Mouse (Mus musculus): ENCODE results near the gene Fam3c. TPM values are rescaled to one million over a fixed set of nuclear protein-coding genes. Genes with fewer than 3 reads are reported as not detected.
A peak's percentile ranks its signal among the peaks of the same experiment; 100 is the strongest.

The Fam3c gene
- total RNA-seq (2021), result 10 to 100 TPM; 61.4 to 67.7 TPM

- DNase-seq (ENCODE audit: extremely low spot score in 1 of 2, low spot score in 1 of 2), result peak; percentile 98 to 99
Measured at GRCm38 (mm10) chr6:22356086-22356507, at the start of gene Fam3c. Fam3c (minus strand) TSS chr6:22356243.

GRCm38 (mm10) chr6:22405021-22405420 lies 49.0 kb upstream of the Fam3c start:
- no peak for DNase-seq (ENCODE audit: extremely low spot score in 1 of 2, low spot score in 1 of 2)

GRCm38 (mm10) chr6:22403736-22404135 lies 47.7 kb upstream of the Fam3c start:
- DNase-seq (ENCODE audit: extremely low spot score in 1 of 2, low spot score in 1 of 2), result no peak

- no peak for DNase-seq (ENCODE audit: extremely low spot score in 1 of 2, low spot score in 1 of 2)
Measured at GRCm38 (mm10) chr6:22403317-22403716, 47.3 kb upstream of the Fam3c start.

GRCm38 (mm10) chr6:22402548-22403164 lies 46.6 kb upstream of the Fam3c start:
- no peak for DNase-seq (ENCODE audit: extremely low spot score in 1 of 2, low spot score in 1 of 2)

- DNase-seq (ENCODE audit: extremely low spot score in 1 of 2, low spot score in 1 of 2), result no peak
Measured at GRCm38 (mm10) chr6:22402037-22402436, 46.0 kb upstream of the Fam3c start.

GRCm38 (mm10) chr6:22398079-22398774 lies 42.2 kb upstream of the Fam3c start:
- no peak for DNase-seq (ENCODE audit: extremely low spot score in 1 of 2, low spot score in 1 of 2)

GRCm38 (mm10) chr6:22395207-22395606 lies 39.2 kb upstream of the Fam3c start:
- DNase-seq (ENCODE audit: extremely low spot score in 1 of 2, low spot score in 1 of 2), result no peak

- no peak for DNase-seq (ENCODE audit: extremely low spot score in 1 of 2, low spot score in 1 of 2)
Measured at GRCm38 (mm10) chr6:22390654-22391365, 34.8 kb upstream of the Fam3c start.

- no peak for DNase-seq (ENCODE audit: extremely low spot score in 1 of 2, low spot score in 1 of 2)
Measured at GRCm38 (mm10) chr6:22385254-22385870, 29.3 kb upstream of the Fam3c start.

- DNase-seq (ENCODE audit: extremely low spot score in 1 of 2, low spot score in 1 of 2), result no peak
Measured at GRCm38 (mm10) chr6:22380269-22380668, 24.2 kb upstream of the Fam3c start.

- DNase-seq (ENCODE audit: extremely low spot score in 1 of 2, low spot score in 1 of 2), result no peak
Measured at GRCm38 (mm10) chr6:22379831-22380230, 23.8 kb upstream of the Fam3c start.

- no peak for DNase-seq (ENCODE audit: extremely low spot score in 1 of 2, low spot score in 1 of 2)
Measured at GRCm38 (mm10) chr6:22378462-22378861, 22.4 kb upstream of the Fam3c start.

- no peak for DNase-seq (ENCODE audit: extremely low spot score in 1 of 2, low spot score in 1 of 2)
Measured at GRCm38 (mm10) chr6:22374791-22375190, 18.7 kb upstream of the Fam3c start.

GRCm38 (mm10) chr6:22373476-22373875 lies 17.4 kb upstream of the Fam3c start:
- DNase-seq (ENCODE audit: extremely low spot score in 1 of 2, low spot score in 1 of 2), result no peak

- DNase-seq (ENCODE audit: extremely low spot score in 1 of 2, low spot score in 1 of 2), result no peak
Measured at GRCm38 (mm10) chr6:22366977-22367376, 10.9 kb upstream of the Fam3c start.

GRCm38 (mm10) chr6:22363590-22363989 lies 7.5 kb upstream of the Fam3c start:
- no peak for DNase-seq (ENCODE audit: extremely low spot score in 1 of 2, low spot score in 1 of 2)

- no peak for DNase-seq (ENCODE audit: extremely low spot score in 1 of 2, low spot score in 1 of 2)
Measured at GRCm38 (mm10) chr6:22361941-22362340, 5.9 kb upstream of the Fam3c start.

- no peak for DNase-seq (ENCODE audit: extremely low spot score in 1 of 2, low spot score in 1 of 2)
Measured at GRCm38 (mm10) chr6:22359019-22359418, 3.0 kb upstream of the Fam3c start.

GRCm38 (mm10) chr6:22357351-22357750 lies 1.3 kb upstream of the Fam3c start:
- DNase-seq (ENCODE audit: extremely low spot score in 1 of 2, low spot score in 1 of 2), result no peak
